Mouse (Mus musculus) midbrain, embryonic 16.5 days (tissue): ENCODE data around the gene Gm20388. TPM values are rescaled to one million over a fixed set of nuclear protein-coding genes. Genes with fewer than 3 reads are reported as not detected.

ENCODE experiments used
- ATAC-seq: fragments of 200-750 bp; cut with Nextera tagmentation; 2 replicates; pipeline ENCODE4 v1.8.0; 2017; ENCODE audit warnings: moderate TSS enrichment
- H3K27ac ChIP-seq: fragments of 300-500 bp; sonication (generic); 2 replicates; pipeline ENCODE4 v1.5.1; 2014; ENCODE audit warnings: mild to moderate bottlenecking, low read length, mixed read lengths
- H3K27me3 ChIP-seq: fragments of 300-500 bp; sonication (generic); 2 replicates; pipeline ENCODE4 v1.6.1; 2014; ENCODE audit warnings: low read depth, low read length, mixed read lengths; ENCODE audit not compliant: control insufficient read depth, insufficient read depth
- H3K36me3 ChIP-seq: fragments of 300-500 bp; sonication (generic); 2 replicates; pipeline ENCODE4 v1.6.1; 2014; ENCODE audit warnings: mild to moderate bottlenecking, low read length, moderate library complexity, mixed read lengths; ENCODE audit not compliant: control insufficient read depth, insufficient read depth
- H3K4me1 ChIP-seq: fragments of 300-500 bp; sonication (generic); 2 replicates; pipeline ENCODE4 v1.6.1; 2014; ENCODE audit warnings: mild to moderate bottlenecking, low read length, mixed read lengths; ENCODE audit not compliant: control insufficient read depth, insufficient read depth
- H3K4me2 ChIP-seq: fragments of 300-500 bp; sonication (generic); 2 replicates; pipeline ENCODE4 v1.6.1; 2014; ENCODE audit warnings: mild to moderate bottlenecking, low read length, mixed read lengths
- H3K4me3 ChIP-seq: fragments of 300-500 bp; sonication (generic); 2 replicates; pipeline ENCODE4 v1.5.1; 2014; ENCODE audit warnings: low read depth, mild to moderate bottlenecking, low read length, moderate library complexity, mixed read lengths
- H3K9ac ChIP-seq: fragments of 300-500 bp; sonication (generic); 2 replicates; pipeline ENCODE4 v1.6.1; 2014; ENCODE audit warnings: low read depth, low read length, mixed read lengths
- H3K9me3 ChIP-seq: fragments of 300-500 bp; sonication (generic); replicated peaks from 2 replicates; pipeline ENCODE4 v1.6.1; 2014; ENCODE audit warnings: mild to moderate bottlenecking, low read length, mixed read lengths; ENCODE audit not compliant: control insufficient read depth, poor library complexity, severe bottlenecking
- WGBS: fragments of 180-500 bp; shearing (Covaris S2); extraction: QIAGEN DNeasy Blood & Tissue Kit; methylation state at CpG from one replicate; pipeline ENCODE4 v1.1.7; 2014; 5-methylcytosine and 5-hydroxymethylcytosine counted together
- polyA plus RNA-seq: library from polyadenylated mRNA; unstranded; fragments of >200 nt; fragmentation: Nextera tagmentation; extraction: Ambion mirVana; gene quantifications from 2 replicates; pipeline ENCODE4 v1.2.1, GENCODE M21; 2015

The Gm20388 gene
- polyA plus RNA-seq, 1 experiment from 2014 or later, result 7.5 TPM

DNA sequence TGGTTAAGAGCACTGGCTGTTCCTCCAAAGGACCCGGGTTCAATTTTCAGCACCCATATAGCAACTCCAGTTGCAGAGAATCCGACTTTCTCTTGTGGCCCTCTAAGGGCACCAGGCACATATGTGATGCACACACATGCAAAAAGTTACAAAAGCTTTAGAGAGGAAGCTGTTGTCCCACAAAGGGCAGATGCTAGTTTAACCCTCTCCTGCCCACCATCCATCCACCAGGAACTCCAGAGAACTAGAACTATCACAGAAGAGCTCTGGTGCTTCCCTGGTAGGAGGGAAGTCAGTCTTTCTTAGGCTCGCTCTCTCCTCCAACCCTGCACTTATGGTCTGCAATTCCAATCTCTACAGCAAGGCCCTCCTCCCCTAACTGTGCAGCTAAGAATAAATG, 3082.4 kb downstream of the Gm20388 start:
- Histone ChIP-seq H3K4me2 (no peak overlapping the region), H3K9ac (no peak overlapping the region), H3K27me3 (no peaks in the 10 kb centered on the region), H3K4me1 (peaks cover 4% of the 10 kb centered on the region; the same call in 1 of the 2 replicates), H3K27ac (no peak overlapping the region), H3K4me3 (no peak overlapping the region), H3K9me3 (no peaks in the 10 kb centered on the region), H3K36me3 (no peaks in the 10 kb centered on the region)
- WGBS, result 91% methylated on average over 3 of the region's 3 CpGs
- no peak for ATAC-seq

DNA sequence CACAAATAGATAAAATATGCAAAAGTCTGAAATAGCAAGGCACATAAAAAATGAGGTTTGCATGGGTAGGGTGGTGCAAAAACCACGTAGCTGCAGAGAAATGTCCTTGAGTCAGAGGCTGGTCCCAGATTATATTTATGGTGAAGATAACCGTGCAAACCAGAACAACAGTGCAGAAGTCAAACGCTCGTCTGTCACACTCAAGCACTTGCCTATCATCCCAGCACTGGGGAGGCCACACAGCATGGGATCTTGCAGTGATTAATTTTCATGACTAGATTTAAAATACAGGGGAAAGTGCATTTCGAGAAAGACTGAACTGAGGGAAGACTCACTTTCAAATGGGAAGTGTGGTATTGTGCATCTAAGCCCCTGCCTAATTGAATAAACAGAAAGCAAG, 3083.1 kb downstream of the Gm20388 start:
- no peak for ATAC-seq
- 66% methylated on average over 5 of the region's 5 CpGs for WGBS

DNA sequence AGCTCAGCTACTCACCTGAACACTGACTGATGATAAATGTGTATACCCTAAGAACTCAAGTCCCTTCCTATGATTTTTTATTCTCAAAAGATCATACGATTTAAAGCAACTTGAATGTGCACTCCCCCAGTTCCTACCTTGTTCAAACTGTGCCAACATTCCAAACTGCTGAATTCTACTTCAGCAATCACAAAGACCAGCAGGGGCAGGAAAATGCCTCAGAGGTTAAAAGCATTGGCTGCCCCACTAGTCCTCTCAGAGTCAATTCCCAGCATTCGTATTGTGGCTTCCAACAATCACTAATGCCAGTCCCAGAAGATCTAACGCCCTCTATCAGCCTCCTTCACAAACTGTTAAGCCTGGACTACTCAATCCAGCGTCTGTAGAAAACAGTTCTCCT, 3087.3 kb downstream of the Gm20388 start:
- no peaks in the 10 kb centered on the region for H3K27me3 ChIP-seq
- H3K9ac ChIP-seq, result no peak overlapping the region
- H3K36me3 ChIP-seq, result no peaks in the 10 kb centered on the region
- H3K4me3 ChIP-seq, result no peak overlapping the region
- H3K9me3 ChIP-seq, result no peaks in the 10 kb centered on the region
- no peak for ATAC-seq
- H3K4me1 ChIP-seq, result peaks cover 6% of the 10 kb centered on the region; the same call in 1 of the 2 replicates
- no peak overlapping the region for H3K27ac ChIP-seq
- WGBS, result 74% methylated on average over 4 of the region's 4 CpGs
- H3K4me2 ChIP-seq, result no peak overlapping the region

More for the DNA sequence above, 3083.1 kb downstream of the Gm20388 start:
- H3K9me3 ChIP-seq, result no peaks in the 10 kb centered on the region
- H3K4me1 ChIP-seq, result peaks cover 6% of the 10 kb centered on the region; the same call in 1 of the 2 replicates
- H3K9ac ChIP-seq, result no peak overlapping the region
- no peaks in the 10 kb centered on the region for H3K27me3 ChIP-seq
- H3K27ac ChIP-seq, result no peak overlapping the region
- no peak overlapping the region for H3K4me2 ChIP-seq
- no peaks in the 10 kb centered on the region for H3K36me3 ChIP-seq
- no peak overlapping the region for H3K4me3 ChIP-seq

DNA sequence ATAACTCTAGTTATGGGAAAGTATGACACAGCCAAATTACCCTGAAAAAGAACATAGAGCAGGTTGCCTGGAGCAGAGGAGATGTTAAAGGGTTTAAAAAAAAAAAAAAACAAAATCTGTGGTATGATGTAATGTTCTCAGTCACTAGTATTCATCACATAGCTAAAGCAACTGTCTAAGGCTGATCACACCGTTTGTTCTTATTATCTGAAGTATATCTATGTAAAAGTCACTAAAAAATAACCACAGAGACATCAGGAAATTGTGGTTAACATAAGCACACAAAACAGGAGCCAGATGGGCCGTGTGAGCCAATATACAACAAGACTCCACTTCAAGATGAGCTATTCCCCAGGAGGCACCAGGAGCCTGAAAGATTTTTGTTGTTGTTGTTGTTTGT, 3089.7 kb downstream of the Gm20388 start:
- 85% methylated on average over 2 of the region's 2 CpGs for WGBS
- Histone ChIP-seq H3K9ac (no peak overlapping the region), H3K36me3 (no peaks in the 10 kb centered on the region), H3K9me3 (no peaks in the 10 kb centered on the region), H3K4me1 (peaks cover 3% of the 10 kb centered on the region; the same call in 1 of the 2 replicates), H3K27me3 (no peaks in the 10 kb centered on the region), H3K27ac (no peak overlapping the region), H3K4me3 (no peak overlapping the region), H3K4me2 (no peak overlapping the region)
- no peak for ATAC-seq

DNA sequence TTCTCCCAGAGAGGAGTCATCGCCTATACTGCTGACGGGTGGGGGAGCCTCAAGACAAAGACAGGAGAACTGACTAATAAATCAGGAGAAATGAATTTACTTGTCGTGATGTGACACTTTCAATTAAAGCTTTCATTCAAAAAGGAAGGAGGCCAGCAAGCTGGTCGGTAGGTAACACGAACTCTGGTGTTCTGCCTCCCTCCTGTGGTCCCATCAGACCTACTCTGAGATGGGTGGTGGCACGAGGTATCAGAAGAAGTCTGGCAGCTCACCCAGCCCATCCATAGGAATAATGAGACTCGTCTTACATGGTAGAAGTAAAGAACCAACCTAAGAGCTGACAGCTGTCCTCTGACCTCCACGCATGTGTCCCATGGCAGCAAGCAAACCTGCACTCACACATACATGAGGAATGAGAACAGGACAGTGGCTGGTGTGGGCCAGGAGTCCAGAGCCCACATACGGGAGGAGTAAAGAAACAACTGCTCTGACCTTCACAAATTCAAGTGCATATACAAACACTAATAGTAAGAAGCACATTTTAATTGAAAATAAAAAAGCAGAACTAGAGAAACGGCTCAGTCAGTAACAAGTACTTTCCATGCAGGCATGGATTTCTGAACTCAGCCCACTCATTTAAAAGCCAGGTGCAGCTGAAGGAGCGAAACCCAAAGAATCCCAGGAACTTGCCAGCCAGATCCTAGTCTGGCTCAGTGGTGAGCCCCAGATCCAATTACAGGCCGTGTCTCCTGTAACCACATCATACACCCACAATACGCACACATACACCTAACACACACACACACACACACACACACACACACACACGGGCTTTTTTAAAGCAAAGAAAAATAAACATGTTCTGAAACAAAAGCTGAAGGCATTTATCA, 3093.6 kb downstream of the Gm20388 start:
- Histone ChIP-seq H3K27ac (no peak overlapping the region), H3K36me3 (no peaks in the 10 kb centered on the region), H3K9me3 (no peaks in the 10 kb centered on the region), H3K4me1 (no peaks in the 10 kb centered on the region), H3K27me3 (no peaks in the 10 kb centered on the region), H3K9ac (no peak overlapping the region), H3K4me2 (no peak overlapping the region), H3K4me3 (no peak overlapping the region)
- WGBS, result 80% methylated on average over 14 of the region's 14 CpGs
- ATAC-seq, result no peak

DNA sequence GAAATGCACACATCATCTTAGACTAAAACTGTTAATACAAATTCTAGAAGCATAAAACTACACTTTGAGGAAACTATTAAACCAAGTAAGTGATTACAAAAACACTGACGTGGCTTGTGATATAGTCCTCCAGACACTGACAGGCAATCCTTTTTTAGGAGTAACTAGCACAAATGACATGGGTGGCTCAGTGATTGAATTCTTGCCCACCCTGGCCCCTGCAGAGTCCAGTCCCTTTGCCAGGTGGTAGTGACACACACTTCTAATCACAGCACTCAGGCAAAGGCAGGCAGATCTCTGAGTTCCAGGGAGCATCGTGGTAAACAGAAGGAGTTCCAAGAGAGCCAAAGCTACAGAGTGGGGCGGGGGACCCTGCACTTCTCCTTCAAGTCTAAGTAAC, 3094.7 kb downstream of the Gm20388 start:
- no peak overlapping the region for H3K27ac ChIP-seq
- H3K4me1 ChIP-seq, result no peaks in the 10 kb centered on the region
- H3K9me3 ChIP-seq, result no peaks in the 10 kb centered on the region
- no peak for ATAC-seq
- H3K9ac ChIP-seq, result no peak overlapping the region
- no peaks in the 10 kb centered on the region for H3K27me3 ChIP-seq
- WGBS, result 80% methylated on average over 3 of the region's 3 CpGs
- H3K4me2 ChIP-seq, result no peak overlapping the region
- no peak overlapping the region for H3K4me3 ChIP-seq
- no peaks in the 10 kb centered on the region for H3K36me3 ChIP-seq

DNA sequence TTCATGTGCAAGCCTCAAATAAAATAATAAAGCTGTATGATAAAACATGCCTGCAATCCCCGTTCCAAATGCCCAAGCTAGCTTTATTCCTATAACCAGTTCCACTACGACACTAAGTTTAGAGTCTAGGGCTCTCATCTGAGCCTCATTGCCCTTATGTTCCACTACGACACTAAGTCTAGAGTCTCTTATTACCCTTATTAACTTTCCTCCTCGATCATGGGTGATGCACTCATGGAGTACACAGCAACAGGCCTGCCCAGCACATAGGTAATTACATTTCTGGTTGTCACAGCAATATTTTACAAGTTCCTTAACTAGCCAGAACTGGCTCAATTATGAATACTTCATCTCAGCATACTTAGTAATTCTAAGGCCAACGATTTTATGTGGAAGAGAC, 3095.2 kb downstream of the Gm20388 start:
- Histone ChIP-seq H3K36me3 (no peaks in the 10 kb centered on the region), H3K4me3 (no peak overlapping the region), H3K9me3 (no peaks in the 10 kb centered on the region), H3K27ac (no peak overlapping the region), H3K27me3 (no peaks in the 10 kb centered on the region), H3K4me1 (no peaks in the 10 kb centered on the region), H3K4me2 (no peak overlapping the region), H3K9ac (no peak overlapping the region)
- no peak for ATAC-seq
- 91% methylated on average over 5 of the region's 5 CpGs for WGBS

DNA sequence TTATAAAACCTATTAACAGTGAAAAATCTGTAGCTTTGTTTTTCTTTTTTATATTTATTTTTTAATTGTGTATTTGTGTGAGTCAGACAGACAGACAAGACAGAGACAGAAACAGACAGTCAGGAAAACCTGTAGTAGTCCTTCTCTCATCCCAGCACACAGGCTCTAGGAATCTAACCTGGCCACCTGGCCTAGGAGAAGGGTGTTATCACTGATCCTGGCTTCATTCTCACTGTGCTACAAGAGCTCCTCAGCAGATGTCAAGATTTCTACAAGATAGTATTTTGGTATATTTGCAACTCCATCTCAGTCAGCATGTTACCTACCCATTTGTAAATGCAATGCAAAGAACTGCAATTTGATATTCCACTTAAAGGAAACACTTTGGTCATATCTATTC, 3100.7 kb downstream of the Gm20388 start:
- no peaks in the 10 kb centered on the region for H3K36me3 ChIP-seq
- ATAC-seq, result no peak
- no peaks in the 10 kb centered on the region for H3K27me3 ChIP-seq
- H3K27ac ChIP-seq, result no peak overlapping the region
- no peaks in the 10 kb centered on the region for H3K9me3 ChIP-seq
- no peaks in the 10 kb centered on the region for H3K4me1 ChIP-seq
- no peak overlapping the region for H3K4me2 ChIP-seq
- H3K9ac ChIP-seq, result no peak overlapping the region
- no peak overlapping the region for H3K4me3 ChIP-seq

DNA sequence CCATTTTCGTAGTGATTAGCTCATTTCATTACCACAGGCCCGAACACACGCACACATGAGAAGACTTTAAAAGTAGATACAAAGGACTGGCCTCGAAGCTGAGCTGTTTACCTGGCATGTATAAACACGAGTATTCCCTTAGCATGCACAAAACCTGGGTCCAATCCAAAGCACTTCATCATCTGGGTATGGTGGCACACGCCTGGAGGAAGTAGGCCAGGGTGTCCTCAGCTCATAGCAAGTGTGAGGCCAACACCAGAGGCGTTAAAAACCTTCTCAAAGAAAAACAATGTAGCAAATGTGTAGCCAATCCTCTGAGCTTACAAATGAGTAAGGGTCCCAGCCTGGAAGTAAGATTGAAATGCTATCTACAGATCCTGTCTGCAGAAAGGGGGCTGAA, 3103.8 kb downstream of the Gm20388 start:
- Histone ChIP-seq H3K4me2 (no peak overlapping the region), H3K36me3 (no peaks in the 10 kb centered on the region), H3K4me1 (peaks cover 6% of the 10 kb centered on the region), H3K9ac (no peak overlapping the region), H3K9me3 (no peaks in the 10 kb centered on the region), H3K27ac (no peak overlapping the region), H3K27me3 (no peaks in the 10 kb centered on the region), H3K4me3 (no peak overlapping the region)
- 87% methylated on average over 7 of the region's 7 CpGs for WGBS
- ATAC-seq, result no peak
